Mouse (Mus musculus) lung, embryonic 14.5 days (tissue): ENCODE results near the gene Wrap53. TPM values are rescaled to one million over a fixed set of nuclear protein-coding genes. Genes with fewer than 3 reads are reported as not detected.

Source experiments
- ATAC-seq: fragments of 200-750 bp; cut with Nextera tagmentation; 2 replicates; pipeline ENCODE4 v1.8.0; 2017; ENCODE audit warnings: mild to moderate bottlenecking, moderate TSS enrichment, moderate library complexity; ENCODE audit not compliant: insufficient read depth
- DNase-seq: peaks from one replicate; pipeline ENCODE4 v3.0.0-alpha.2; 2015
- H3K27ac ChIP-seq: fragments of 300-500 bp; sonication (generic); 2 replicates; pipeline ENCODE4 v1.5.1; 2014; ENCODE audit warnings: low read depth, mild to moderate bottlenecking, moderate library complexity
- H3K27me3 ChIP-seq: fragments of 300-500 bp; sonication (generic); 2 replicates; pipeline ENCODE4 v1.6.1; 2014; ENCODE audit warnings: low read length, control low read depth; ENCODE audit not compliant: insufficient read depth
- H3K36me3 ChIP-seq: fragments of 300-500 bp; sonication (generic); 2 replicates; pipeline ENCODE4 v1.6.1; 2014; ENCODE audit warnings: control low read depth; ENCODE audit not compliant: insufficient read depth
- H3K4me1 ChIP-seq: fragments of 300-500 bp; sonication (generic); 2 replicates; pipeline ENCODE4 v1.6.1; 2014; ENCODE audit warnings: antibody characterized with exemption, control low read depth; ENCODE audit not compliant: insufficient read depth
- H3K4me2 ChIP-seq: fragments of 300-500 bp; sonication (generic); 2 replicates; pipeline ENCODE4 v1.6.1; 2014; ENCODE audit warnings: mild to moderate bottlenecking
- H3K4me3 ChIP-seq: fragments of 300-500 bp; sonication (generic); 2 replicates; pipeline ENCODE4 v1.5.1; 2014; ENCODE audit warnings: low read depth, low read length
- H3K9ac ChIP-seq: fragments of 300-500 bp; sonication (generic); 2 replicates; pipeline ENCODE4 v1.6.1; 2014
- H3K9me3 ChIP-seq: fragments of 300-500 bp; sonication (generic); 2 replicates; pipeline ENCODE4 v1.6.1; 2016; ENCODE audit warnings: low read depth, low read length, control low read depth
- CTCF ChIP-seq: IDR thresholded peaks from 2 replicates; pipeline ENCODE4 v1.5.1; 2016; ENCODE audit warnings: antibody characterized with exemption, low read depth
- WGBS: fragments of 180-500 bp; shearing (Covaris S2); extraction: QIAGEN DNeasy Blood & Tissue Kit; methylation state at CpG from one replicate; pipeline ENCODE4 v1.1.7; 2014; 5-methylcytosine and 5-hydroxymethylcytosine counted together
- polyA plus RNA-seq: library from polyadenylated mRNA; unstranded; fragments of >200 nt; fragmentation: Nextera tagmentation; extraction: Ambion mirVana; gene quantifications from 2 replicates; pipeline ENCODE4 v1.2.1, GENCODE M21; 2014

The Wrap53 gene
- polyA plus RNA-seq, 1 experiment from 2014 or later = 33.6 TPM

- H3K27ac ChIP-seq = no peak overlapping the region
- ATAC-seq (no peak), DNase-seq (peak; percentile 38)
- no peak overlapping the region for H3K4me2 ChIP-seq
- no peaks in the 10 kb centered on the region for H3K27me3 ChIP-seq
- H3K9ac ChIP-seq = no peak overlapping the region
- no peak overlapping the region for H3K4me3 ChIP-seq
- WGBS = 53% methylated on average over 3 of the region's 3 CpGs
- H3K4me1 ChIP-seq = peaks cover 3% of the 10 kb centered on the region; the same call in 1 of the 2 replicates
- TF ChIP-seq CTCF = no peak
- no peaks in the 10 kb centered on the region for H3K9me3 ChIP-seq
- H3K36me3 ChIP-seq = peaks cover 47% of the 10 kb centered on the region
Measured at GRCm38 (mm10) chr11:69564391-69564790, 15.7 kb downstream of the Wrap53 start.

GRCm38 (mm10) chr11:69563373-69563772 lies 16.7 kb downstream of the Wrap53 start:
- H3K4me2 ChIP-seq = no peak overlapping the region
- no peak for ATAC-seq
- H3K4me3 ChIP-seq = no peak overlapping the region
- WGBS = 74% methylated on average over 13 of the region's 13 CpGs
- no peaks in the 10 kb centered on the region for H3K27me3 ChIP-seq
- H3K36me3 ChIP-seq = peaks cover 46% of the 10 kb centered on the region
- no peak for DNase-seq
- no peaks in the 10 kb centered on the region for H3K9me3 ChIP-seq
- no peak for TF ChIP-seq CTCF
- H3K27ac ChIP-seq = no peak overlapping the region
- H3K4me1 ChIP-seq = peaks cover 9% of the 10 kb centered on the region; the same call in 1 of the 2 replicates
- H3K9ac ChIP-seq = no peak overlapping the region

- Histone ChIP-seq H3K9ac (peak overlapping the region; percentile 85; the same call in 1 of the 2 replicates), H3K4me3 (no peak overlapping the region), H3K27ac (no peak overlapping the region), H3K9me3 (no peaks in the 10 kb centered on the region), H3K36me3 (peaks cover 37% of the 10 kb centered on the region), H3K27me3 (no peaks in the 10 kb centered on the region), H3K4me2 (peak overlapping the region; percentile 99), H3K4me1 (peaks cover 9% of the 10 kb centered on the region; the same call in 1 of the 2 replicates)
- DNase-seq = peak; percentile 24
- ATAC-seq = no peak
- WGBS = 26% methylated on average over 16 of the region's 16 CpGs
- no peak for TF ChIP-seq CTCF
Measured at GRCm38 (mm10) chr11:69560896-69561854, 18.9 kb downstream of the Wrap53 start.

- WGBS = under 1% methylated on average over 58 of the region's 59 CpGs
- H3K4me3 ChIP-seq = peak within 1 kb of the TSS; percentile 59
- peak within 1 kb of the TSS; percentile 99 for H3K4me2 ChIP-seq
- peak within 1 kb of the TSS; percentile 85 for H3K9ac ChIP-seq
- H3K36me3 ChIP-seq = peaks cover 29% of the 10 kb centered on the region
- H3K4me1 ChIP-seq = peaks cover 9% of the 10 kb centered on the region; the same call in 1 of the 2 replicates
- TF ChIP-seq CTCF = no peak
- peak; percentile 76 for DNase-seq
- ATAC-seq = peak; percentile 50
- H3K9me3 ChIP-seq = no peaks in the 10 kb centered on the region
- no peaks in the 10 kb centered on the region for H3K27me3 ChIP-seq
- H3K27ac ChIP-seq = no peak within 1 kb of the TSS; the same call in 1 of the 2 replicates
Measured at GRCm38 (mm10) chr11:69559851-69560765, 19.9 kb downstream of the Wrap53 start, which contains the start of gene Efnb3. TSS of gene Efnb3 (minus strand) at chr11:69560205.

- Histone ChIP-seq H3K9me3 (no peaks in the 10 kb centered on the region), H3K4me3 (peak overlapping the region; percentile 59), H3K27ac (no peak overlapping the region), H3K4me1 (peaks cover 9% of the 10 kb centered on the region; the same call in 1 of the 2 replicates), H3K27me3 (no peaks in the 10 kb centered on the region), H3K9ac (peak overlapping the region; percentile 85), H3K4me2 (peak overlapping the region; percentile 99), H3K36me3 (peaks cover 24% of the 10 kb centered on the region)
- 7% methylated on average over 5 of the region's 5 CpGs for WGBS
- TF ChIP-seq CTCF = no peak
- DNase-seq (no peak), ATAC-seq (no peak)
Measured at GRCm38 (mm10) chr11:69559183-69559582, 20.9 kb downstream of the Wrap53 start.

- TF ChIP-seq CTCF = no peak
- no peak for DNase-seq
- peak overlapping the region; percentile 99 for H3K4me2 ChIP-seq
- H3K4me3 ChIP-seq = peak overlapping the region; percentile 59
- H3K4me1 ChIP-seq = peaks cover 9% of the 10 kb centered on the region; the same call in 1 of the 2 replicates
- no peaks in the 10 kb centered on the region for H3K9me3 ChIP-seq
- ATAC-seq = no peak
- H3K9ac ChIP-seq = peak overlapping the region; percentile 85; the same call in 1 of the 2 replicates
- 13% methylated on average over 6 of the region's 6 CpGs for WGBS
- no peak overlapping the region for H3K27ac ChIP-seq
- no peaks in the 10 kb centered on the region for H3K27me3 ChIP-seq
- H3K36me3 ChIP-seq = peaks cover 24% of the 10 kb centered on the region
Measured at GRCm38 (mm10) chr11:69558756-69559155, 21.3 kb downstream of the Wrap53 start.
